Mouse (Mus musculus) limb, embryonic 15.5 days (tissue): ENCODE measurements around the gene Hdac4. TPM values are rescaled to one million over a fixed set of nuclear protein-coding genes. Genes with fewer than 3 reads are reported as not detected.

Experiments
- ATAC-seq: fragments of 200-750 bp; cut with Nextera tagmentation; 2 replicates; pipeline ENCODE4 v1.8.0; 2017; ENCODE audit warnings: low read depth, moderate TSS enrichment; ENCODE audit not compliant: insufficient number of reproducible peaks, low FRiP score, low TSS enrichment
- H3K27ac ChIP-seq: fragments of 300-500 bp; sonication (generic); 2 replicates; pipeline ENCODE4 v1.5.1; 2015; ENCODE audit warnings: moderate library complexity, mild to moderate bottlenecking, inconsistent platforms
- H3K27me3 ChIP-seq: fragments of 300-500 bp; sonication (generic); 2 replicates; pipeline ENCODE4 v1.6.1; 2015; ENCODE audit warnings: inconsistent platforms
- H3K36me3 ChIP-seq: fragments of 300-500 bp; sonication (generic); 2 replicates; pipeline ENCODE4 v1.6.1; 2015; ENCODE audit warnings: inconsistent platforms
- H3K4me1 ChIP-seq: fragments of 300-500 bp; sonication (generic); 2 replicates; pipeline ENCODE4 v1.6.1; 2015; ENCODE audit warnings: inconsistent platforms
- H3K4me2 ChIP-seq: fragments of 300-500 bp; sonication (generic); 2 replicates; pipeline ENCODE4 v1.6.1; 2015; ENCODE audit warnings: mild to moderate bottlenecking, inconsistent platforms
- H3K4me3 ChIP-seq: fragments of 300-500 bp; sonication (generic); 2 replicates; pipeline ENCODE4 v1.5.1; 2015; ENCODE audit warnings: mild to moderate bottlenecking, inconsistent platforms
- H3K9ac ChIP-seq: fragments of 300-500 bp; sonication (generic); 2 replicates; pipeline ENCODE4 v1.6.1; 2015; ENCODE audit warnings: inconsistent platforms
- H3K9me3 ChIP-seq: fragments of 300-500 bp; sonication (generic); 2 replicates; pipeline ENCODE4 v1.6.1; 2016; ENCODE audit warnings: inconsistent platforms
- WGBS: fragments of 180-500 bp; shearing (Covaris S2); methylation state at CpG from one replicate; pipeline ENCODE4 v1.1.7; 2015; 5-methylcytosine and 5-hydroxymethylcytosine counted together
- polyA plus RNA-seq: library from polyadenylated mRNA; unstranded; fragments of >200 nt; fragmentation: Nextera tagmentation; extraction: Ambion mirVana; gene quantifications from 2 replicates; pipeline ENCODE4 v1.2.1, GENCODE M21; 2015

Gene Hdac4
- polyA plus RNA-seq, 1 experiment from 2014 or later: 24.1 TPM

DNA sequence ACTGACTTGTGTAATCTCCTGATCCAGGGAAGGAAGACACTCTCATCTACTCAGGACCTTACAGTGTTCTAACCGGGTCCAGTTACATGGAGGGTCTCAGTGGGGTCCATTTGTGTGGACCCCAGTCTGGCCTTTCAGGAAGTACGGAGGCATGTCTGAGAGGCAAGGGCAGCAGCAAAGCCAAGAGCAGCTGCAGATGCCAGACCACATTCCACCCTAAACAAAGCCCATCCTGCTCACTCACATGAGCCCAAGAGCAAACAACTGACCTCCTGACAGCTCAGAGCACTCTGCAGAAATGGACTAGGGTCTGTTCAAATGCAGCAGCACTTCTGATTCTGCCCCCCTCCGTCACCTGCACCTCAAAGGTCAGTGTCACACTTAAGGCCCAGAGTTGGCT is 18.3 kb downstream of the Hdac4 start:
- ATAC-seq: no peak
- Histone ChIP-seq H3K9ac (no peak overlapping the region), H3K4me3 (no peak overlapping the region), H3K4me1 (peaks cover 44% of the 10 kb centered on the region), H3K4me2 (no peak overlapping the region), H3K27ac (no peak overlapping the region), H3K36me3 (no peaks in the 10 kb centered on the region), H3K27me3 (no peaks in the 10 kb centered on the region), H3K9me3 (no peaks in the 10 kb centered on the region)
- WGBS: 77% methylated on average over 3 of the region's 3 CpGs

DNA sequence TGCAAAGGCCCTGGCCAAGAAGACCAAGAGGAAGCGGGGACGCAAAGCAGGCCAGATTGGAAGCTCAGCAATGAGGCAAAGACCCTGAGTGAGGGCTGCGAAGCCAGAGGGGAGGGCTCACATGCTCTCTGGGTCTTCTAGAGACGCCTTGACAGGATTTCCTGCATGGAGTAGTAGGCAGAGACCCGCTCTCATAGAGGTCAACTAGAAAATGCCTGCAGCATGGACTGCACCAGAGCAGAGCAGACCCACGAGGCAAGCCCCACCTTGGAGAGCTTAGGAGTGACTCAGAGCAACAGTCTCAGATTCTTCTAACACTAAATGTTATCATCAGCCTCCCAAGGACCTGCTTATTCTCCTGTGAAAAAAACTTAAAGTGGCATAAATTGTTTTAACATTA is 20.2 kb downstream of the Hdac4 start:
- Histone ChIP-seq H3K27me3 (no peaks in the 10 kb centered on the region), H3K4me2 (no peak overlapping the region), H3K9ac (no peak overlapping the region), H3K4me3 (no peak overlapping the region), H3K4me1 (peaks cover 53% of the 10 kb centered on the region), H3K9me3 (no peaks in the 10 kb centered on the region), H3K27ac (no peak overlapping the region), H3K36me3 (no peaks in the 10 kb centered on the region)
- 82% methylated on average over 6 of the region's 6 CpGs for WGBS
- no peak for ATAC-seq

DNA sequence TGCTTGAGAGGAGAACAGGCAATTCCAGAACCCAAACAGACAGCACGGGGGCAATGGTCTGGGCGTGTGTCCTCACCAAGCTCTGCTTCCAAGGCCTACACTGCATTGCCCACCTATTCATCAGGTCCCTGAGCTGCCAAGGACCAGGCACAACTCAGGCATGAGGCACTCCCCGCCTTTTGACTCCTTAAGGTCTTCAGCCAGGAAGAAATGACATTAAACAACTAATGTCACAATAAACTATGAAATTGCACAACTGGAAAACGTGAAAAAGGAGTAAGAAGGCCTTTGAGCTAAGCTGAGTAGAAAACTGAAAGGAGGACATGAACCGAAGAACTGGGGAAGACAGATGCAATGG is 20.6 kb downstream of the Hdac4 start:
- H3K4me3 ChIP-seq: no peak overlapping the region
- no peaks in the 10 kb centered on the region for H3K9me3 ChIP-seq
- WGBS: 74% methylated on average over 5 of the region's 5 CpGs
- no peaks in the 10 kb centered on the region for H3K27me3 ChIP-seq
- peaks cover 54% of the 10 kb centered on the region for H3K4me1 ChIP-seq
- ATAC-seq: no peak
- H3K36me3 ChIP-seq: no peaks in the 10 kb centered on the region
- no peak overlapping the region for H3K9ac ChIP-seq
- H3K27ac ChIP-seq: no peak overlapping the region
- H3K4me2 ChIP-seq: no peak overlapping the region

DNA sequence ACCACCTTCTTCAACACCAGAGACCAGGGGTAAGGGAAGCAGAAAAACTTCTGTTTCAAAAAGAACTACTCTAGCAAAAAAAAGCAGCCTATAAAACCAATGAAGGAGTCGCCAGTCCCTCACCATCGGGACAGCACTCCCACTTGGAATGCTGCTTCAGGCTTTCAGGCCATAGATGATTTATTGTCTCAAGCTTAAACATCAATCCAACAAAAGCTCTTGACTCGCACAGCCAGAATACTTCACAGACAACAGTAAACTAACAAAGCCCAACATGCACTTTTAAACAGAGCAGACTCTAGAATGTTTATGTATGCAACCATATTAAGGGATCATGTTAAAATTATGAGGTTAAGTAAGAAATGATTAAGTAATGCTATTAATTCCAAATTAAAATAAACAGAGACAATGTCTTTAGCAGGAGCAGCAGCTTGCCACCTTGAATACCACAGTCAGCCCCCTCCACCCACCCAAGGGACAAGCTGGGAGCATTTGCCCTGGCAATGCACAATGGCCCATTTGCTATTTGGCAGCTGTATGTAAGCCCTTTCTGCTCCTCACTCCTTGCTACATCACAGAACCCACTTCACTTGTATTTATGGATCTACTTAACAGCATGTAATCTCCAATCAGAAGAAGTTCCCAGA is 21.1 kb downstream of the Hdac4 start:
- no peaks in the 10 kb centered on the region for H3K36me3 ChIP-seq
- H3K27ac ChIP-seq: no peak overlapping the region
- no peak for ATAC-seq
- no peak overlapping the region for H3K4me3 ChIP-seq
- WGBS: 22% methylated on average over 3 of the region's 3 CpGs
- no peak overlapping the region for H3K4me2 ChIP-seq
- no peaks in the 10 kb centered on the region for H3K27me3 ChIP-seq
- no peak overlapping the region for H3K9ac ChIP-seq
- no peaks in the 10 kb centered on the region for H3K9me3 ChIP-seq
- H3K4me1 ChIP-seq: peaks cover 59% of the 10 kb centered on the region

DNA sequence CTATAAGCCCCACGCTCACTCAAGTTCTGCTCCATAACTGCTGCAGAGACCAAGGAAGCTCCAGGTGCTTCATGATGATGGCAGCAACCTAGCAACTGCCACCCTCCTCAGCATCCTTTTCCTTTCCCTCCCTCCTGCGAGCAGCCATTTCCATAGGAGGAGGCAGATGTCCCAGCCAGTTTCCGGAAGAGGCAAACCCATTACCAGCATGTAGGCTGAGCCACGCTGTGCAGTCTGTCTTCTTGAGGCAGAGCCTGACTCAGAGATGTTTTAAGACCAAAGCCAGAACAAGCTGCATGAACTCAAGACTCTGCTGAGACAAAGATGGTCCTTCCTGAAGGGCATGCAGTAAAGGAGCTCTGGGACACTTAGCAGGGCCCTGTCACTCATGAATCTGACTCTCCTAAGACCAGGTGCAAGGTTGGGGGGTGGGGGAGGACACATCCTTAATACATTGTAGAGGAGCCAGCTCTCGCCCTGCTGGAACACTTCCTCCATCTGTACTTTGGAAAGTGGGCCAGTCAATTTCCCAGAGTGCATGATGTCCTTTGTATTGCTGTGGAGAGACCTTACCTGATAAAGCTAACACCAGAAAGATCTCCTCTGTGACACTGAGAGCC is 24.8 kb downstream of the Hdac4 start:
- ATAC-seq: no peak
- WGBS: 86% methylated on average over 5 of the region's 5 CpGs
- Histone ChIP-seq H3K9ac (no peak overlapping the region), H3K27ac (no peak overlapping the region), H3K27me3 (no peaks in the 10 kb centered on the region), H3K4me3 (no peak overlapping the region), H3K4me1 (peaks cover 56% of the 10 kb centered on the region), H3K9me3 (no peaks in the 10 kb centered on the region), H3K36me3 (no peaks in the 10 kb centered on the region), H3K4me2 (no peak overlapping the region)

DNA sequence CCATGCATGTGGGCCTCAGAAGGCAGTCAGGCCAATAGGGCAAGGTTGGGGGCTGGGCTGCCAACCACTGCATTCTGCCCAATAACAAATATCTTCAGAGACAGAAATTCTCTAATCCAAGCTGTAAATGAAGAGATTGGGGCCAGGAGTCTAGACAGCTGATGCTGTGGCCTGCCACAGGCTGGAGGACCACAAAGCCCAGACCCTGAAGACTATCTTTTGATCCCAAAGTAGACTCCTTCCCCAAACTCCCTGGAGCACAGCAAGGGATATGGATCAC is 25.8 kb downstream of the Hdac4 start:
- Histone ChIP-seq H3K4me3 (no peak overlapping the region), H3K4me1 (peaks cover 50% of the 10 kb centered on the region), H3K9ac (no peak overlapping the region), H3K4me2 (no peak overlapping the region), H3K27ac (no peak overlapping the region), H3K9me3 (no peaks in the 10 kb centered on the region), H3K36me3 (no peaks in the 10 kb centered on the region), H3K27me3 (no peaks in the 10 kb centered on the region)
- ATAC-seq: no peak

DNA sequence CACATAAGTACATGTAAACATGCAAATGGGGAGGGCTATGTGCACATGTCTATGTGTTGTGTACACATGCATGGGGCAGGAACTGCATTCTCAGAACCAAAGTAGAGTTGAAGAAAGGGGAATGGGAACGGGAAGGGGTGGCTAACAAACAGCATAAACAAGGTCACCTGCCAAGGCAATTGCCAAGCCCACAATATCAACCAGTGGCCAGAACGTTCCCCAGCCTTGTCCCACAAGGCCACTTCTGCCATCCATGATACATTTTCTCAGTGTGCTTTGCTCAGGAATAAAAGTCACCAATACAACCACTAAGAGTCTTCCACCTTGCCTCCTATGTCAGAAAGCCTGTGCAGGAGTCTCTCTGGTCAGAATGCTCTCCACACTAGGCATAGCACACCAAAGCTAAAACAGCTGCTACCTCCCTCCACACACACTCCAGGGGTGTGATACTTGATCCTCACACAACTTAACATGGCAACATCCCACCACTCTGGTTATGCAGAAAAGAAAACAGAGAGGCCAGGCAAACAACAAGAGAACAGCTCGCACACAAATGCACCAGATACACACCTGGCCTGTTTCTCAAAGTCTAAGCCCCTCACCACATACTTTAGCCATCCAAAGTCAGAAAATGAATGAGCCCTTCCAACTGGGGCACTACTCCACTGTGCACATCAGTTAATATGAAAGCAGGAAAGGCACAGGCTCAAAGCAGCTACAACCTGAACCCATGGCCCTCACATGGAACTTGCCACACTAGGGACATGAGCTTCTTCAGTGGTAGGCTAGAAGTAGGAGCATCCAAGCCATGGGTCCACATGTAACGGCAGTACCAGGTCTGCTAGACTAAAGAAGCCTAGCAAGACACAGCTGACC is 26.4 kb downstream of the Hdac4 start:
- no peak overlapping the region for H3K27ac ChIP-seq
- no peaks in the 10 kb centered on the region for H3K36me3 ChIP-seq
- no peaks in the 10 kb centered on the region for H3K9me3 ChIP-seq
- 86% methylated on average over 4 of the region's 4 CpGs for WGBS
- H3K4me3 ChIP-seq: no peak overlapping the region
- no peak for ATAC-seq
- no peak overlapping the region for H3K9ac ChIP-seq
- H3K27me3 ChIP-seq: no peaks in the 10 kb centered on the region
- H3K4me2 ChIP-seq: no peak overlapping the region
- H3K4me1 ChIP-seq: peaks cover 45% of the 10 kb centered on the region

DNA sequence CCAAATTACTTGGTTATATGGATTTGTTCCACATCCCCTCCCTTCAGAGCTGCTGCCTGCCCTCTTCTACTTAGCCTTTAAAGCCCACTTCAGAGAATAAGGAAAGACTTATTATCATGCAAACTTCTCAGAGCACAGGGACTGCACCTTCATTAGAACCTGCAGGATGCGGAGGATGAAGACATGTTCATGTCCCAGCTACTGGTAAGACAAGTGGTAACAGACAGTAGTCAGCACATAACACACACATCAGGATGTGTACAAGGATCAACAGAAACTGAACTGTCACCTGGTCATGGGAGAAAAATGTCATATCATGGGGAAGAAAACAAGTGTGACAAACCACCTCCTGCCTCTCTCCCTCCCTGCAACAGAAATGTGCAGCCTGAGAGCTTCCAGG is 31.6 kb downstream of the Hdac4 start:
- Histone ChIP-seq H3K9me3 (no peaks in the 10 kb centered on the region), H3K4me2 (no peak overlapping the region), H3K9ac (no peak overlapping the region), H3K27me3 (no peaks in the 10 kb centered on the region), H3K4me1 (peaks cover 20% of the 10 kb centered on the region), H3K27ac (no peak overlapping the region), H3K36me3 (no peaks in the 10 kb centered on the region), H3K4me3 (no peak overlapping the region)
- ATAC-seq: no peak
- 87% methylated on average over 1 of the region's 1 CpGs for WGBS

DNA sequence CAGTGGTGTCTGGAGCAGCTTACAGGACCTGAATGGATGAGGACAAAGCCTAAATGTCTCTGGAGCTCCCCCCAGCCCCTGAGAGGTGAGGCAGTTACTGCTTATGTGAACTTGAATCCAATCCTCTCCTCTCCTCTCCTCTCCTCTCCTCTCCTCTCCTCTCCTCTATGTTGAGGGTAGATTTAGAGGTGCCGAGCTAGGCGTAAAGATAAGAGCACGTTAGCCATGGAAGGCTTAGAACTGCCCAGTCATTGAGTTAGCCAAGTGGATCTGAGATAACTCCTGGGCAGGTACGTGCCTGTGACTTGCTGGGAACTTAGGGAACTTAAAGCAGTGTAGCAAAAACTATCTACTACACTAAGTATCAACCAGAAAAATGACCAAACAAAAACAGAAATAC is 35.7 kb downstream of the Hdac4 start:
- Histone ChIP-seq H3K4me3 (no peak overlapping the region), H3K36me3 (no peaks in the 10 kb centered on the region), H3K9me3 (no peaks in the 10 kb centered on the region), H3K27ac (no peak overlapping the region), H3K4me2 (no peak overlapping the region), H3K4me1 (0 out of 2 replicates have a peak, but pooled peaks cover 6% of the 10 kb centered on the region), H3K27me3 (no peaks in the 10 kb centered on the region), H3K9ac (no peak overlapping the region)
- ATAC-seq: no peak
- 90% methylated on average over 4 of the region's 4 CpGs for WGBS

DNA sequence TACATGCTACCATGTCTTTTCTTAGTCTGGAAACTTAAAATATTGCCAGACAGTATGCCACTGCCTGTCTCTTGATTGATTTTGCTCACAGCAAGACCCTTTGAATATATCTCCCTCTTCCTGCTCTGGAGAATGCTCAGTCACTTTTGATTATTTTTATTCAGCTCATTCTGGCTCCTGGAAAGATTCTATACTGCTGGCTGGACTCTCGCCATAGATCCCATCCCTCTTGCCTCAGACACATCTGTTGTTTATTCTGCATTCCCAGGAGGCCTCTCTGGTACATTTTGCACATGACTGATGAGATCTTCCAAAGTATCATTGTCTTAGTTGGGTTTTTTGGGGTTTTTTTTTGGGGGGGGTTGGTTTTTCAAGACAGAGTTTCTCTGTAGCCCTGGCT is 45.3 kb downstream of the Hdac4 start:
- ATAC-seq: no peak
- Histone ChIP-seq H3K27ac (no peak overlapping the region), H3K9me3 (no peaks in the 10 kb centered on the region), H3K4me2 (no peak overlapping the region), H3K9ac (no peak overlapping the region), H3K27me3 (no peaks in the 10 kb centered on the region), H3K36me3 (peaks cover 7% of the 10 kb centered on the region), H3K4me3 (no peak overlapping the region), H3K4me1 (peaks cover 14% of the 10 kb centered on the region)
- WGBS: 60% methylated on average over 1 of the region's 1 CpGs

DNA sequence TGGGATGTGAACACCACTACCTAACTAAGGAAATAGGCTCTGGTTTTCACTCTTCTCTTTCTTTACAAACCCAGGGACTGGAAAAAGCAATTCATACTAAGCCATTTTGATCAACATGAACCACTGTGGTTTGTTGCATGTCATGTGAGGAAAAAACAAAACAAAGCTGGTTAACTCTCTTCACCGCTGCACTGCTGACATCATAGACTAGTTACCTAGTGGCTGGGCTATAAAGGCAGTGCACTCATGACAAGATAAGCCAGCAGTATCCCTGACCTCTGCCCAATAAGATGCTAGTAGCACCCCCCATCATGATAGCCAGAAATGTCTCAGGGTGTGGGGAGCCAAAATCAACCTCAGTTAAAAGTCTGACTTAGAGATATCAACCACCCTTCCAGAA is 47.0 kb downstream of the Hdac4 start:
- H3K4me2 ChIP-seq: no peak overlapping the region
- no peak for ATAC-seq
- no peak overlapping the region for H3K27ac ChIP-seq
- H3K9me3 ChIP-seq: no peaks in the 10 kb centered on the region
- WGBS: 86% methylated on average over 1 of the region's 1 CpGs
- H3K27me3 ChIP-seq: no peaks in the 10 kb centered on the region
- H3K9ac ChIP-seq: no peak overlapping the region
- no peak overlapping the region for H3K4me3 ChIP-seq
- peaks cover 25% of the 10 kb centered on the region for H3K4me1 ChIP-seq
- H3K36me3 ChIP-seq: peaks cover 7% of the 10 kb centered on the region

DNA sequence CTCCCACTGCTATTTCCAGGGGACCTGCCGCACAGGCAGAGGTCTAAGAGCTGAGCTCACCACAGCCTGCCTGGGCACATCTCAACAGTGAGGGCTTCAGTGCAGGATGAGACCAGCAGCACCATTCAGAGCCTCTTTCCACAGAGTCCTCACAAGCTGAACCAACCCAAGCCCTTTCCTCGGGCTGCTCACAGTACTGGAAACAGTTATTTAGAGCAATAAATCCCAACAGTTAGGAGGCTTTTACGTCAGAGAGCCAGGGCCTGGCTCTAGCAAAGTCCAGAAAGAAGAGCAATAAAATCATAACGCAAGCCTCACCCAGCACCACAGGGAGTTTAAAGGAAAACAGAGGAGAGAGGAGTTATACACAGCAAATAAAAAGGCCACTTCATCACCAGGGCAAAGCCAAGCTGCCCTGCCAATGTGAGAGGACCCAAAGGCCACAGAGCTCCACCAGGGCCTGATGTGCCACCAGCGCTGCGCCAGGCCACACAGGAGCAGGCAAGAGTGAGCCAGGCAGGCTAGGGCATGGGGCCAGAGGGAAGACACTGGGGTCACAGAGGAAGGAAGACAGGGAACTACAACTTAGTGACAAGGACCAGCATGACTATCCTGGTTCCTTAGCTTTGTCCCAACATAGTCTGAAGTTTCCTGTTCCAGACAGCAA is 50.5 kb downstream of the Hdac4 start:
- H3K4me1 ChIP-seq: peaks cover 25% of the 10 kb centered on the region
- H3K27ac ChIP-seq: peak overlapping the region; percentile 76
- no peak overlapping the region for H3K4me2 ChIP-seq
- H3K27me3 ChIP-seq: no peaks in the 10 kb centered on the region
- H3K9me3 ChIP-seq: no peaks in the 10 kb centered on the region
- peaks cover 7% of the 10 kb centered on the region for H3K36me3 ChIP-seq
- no peak overlapping the region for H3K9ac ChIP-seq
- no peak overlapping the region for H3K4me3 ChIP-seq
- no peak for ATAC-seq
- WGBS: 37% methylated on average over 6 of the region's 6 CpGs
